Mouse (Mus musculus) liver, postnatal 0 days (tissue): ENCODE data around the gene Agmat.

Experiments
- CTCF ChIP-seq: sonication (generic); IDR thresholded peaks from 2 replicates; pipeline ENCODE4 v1.5.1; 2016; ENCODE audit warnings: antibody characterized with exemption, low read depth
- EP300 ChIP-seq: IDR thresholded peaks from 2 replicates; pipeline ENCODE4 v1.6.1; 2016; ENCODE audit warnings: antibody characterized with exemption, low read depth, mild to moderate bottlenecking

DNA sequence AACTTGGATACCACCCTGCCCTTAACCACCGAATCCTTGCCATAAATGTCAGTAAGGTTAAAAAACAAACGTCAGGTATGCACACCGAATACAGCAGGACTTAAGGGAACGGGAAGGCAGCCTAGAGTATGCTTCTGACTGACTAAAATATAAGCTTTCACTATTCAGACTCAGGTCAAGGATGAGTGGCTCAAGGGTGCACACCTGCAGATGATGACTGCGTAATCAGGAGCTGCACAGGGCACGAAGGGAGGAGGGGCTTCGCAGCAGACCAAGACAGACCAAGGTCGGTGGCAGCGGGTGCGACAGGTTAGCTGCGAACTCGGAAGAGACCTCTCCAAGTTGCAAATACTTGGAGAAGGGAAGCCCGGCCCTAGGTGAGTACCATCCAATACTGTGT is 39.7 kb downstream of the Agmat start:
- TF ChIP-seq CTCF (no peak), EP300 (no peak)
